Mouse (Mus musculus): ENCODE data around the gene Slc35e4. TPM values are rescaled to one million over a fixed set of nuclear protein-coding genes. Genes with fewer than 3 reads are reported as not detected.

Slc35e4 gene
- polyA plus RNA-seq, 1 experiment from 2014 or later = 4.4 TPM

GRCm38 (mm10) chr11:3893970-3894369 is 20.5 kb downstream of the Slc35e4 start:
- Histone ChIP-seq H3K4me1 (peaks cover 10% of the 10 kb centered on the region; the same call in 1 of the 2 replicates), H3K4me3 (peak overlapping the region; percentile 59; the same call in 1 of the 2 replicates), H3K36me3 (peaks cover 23% of the 10 kb centered on the region), H3K27me3 (ENCODE audit: insufficient read depth, poor library complexity, severe bottlenecking) (no peaks in the 10 kb centered on the region), H3K27ac (0 out of 2 replicates have a peak overlapping the region, but pooled peaks have one; percentile 87), H3K9me3 (no peaks in the 10 kb centered on the region)
- WGBS = 81% methylated on average over 6 of the region's 6 CpGs
- no peak for DNase-seq (ENCODE audit: low spot score)

GRCm38 (mm10) chr11:3887331-3887730 is 27.1 kb downstream of the Slc35e4 start:
- peaks cover 5% of the 10 kb centered on the region; the same call in 1 of the 2 replicates for H3K4me1 ChIP-seq
- 58% methylated on average over 5 of the region's 5 CpGs for WGBS
- H3K27me3 ChIP-seq (ENCODE audit: insufficient read depth, poor library complexity, severe bottlenecking) = 0 out of 2 replicates have a peak, but pooled peaks cover 4% of the 10 kb centered on the region
- H3K4me3 ChIP-seq = no peak overlapping the region
- no peaks in the 10 kb centered on the region for H3K9me3 ChIP-seq
- DNase-seq (ENCODE audit: low spot score) = no peak
- H3K27ac ChIP-seq = no peak overlapping the region
- no peaks in the 10 kb centered on the region for H3K36me3 ChIP-seq

DNA sequence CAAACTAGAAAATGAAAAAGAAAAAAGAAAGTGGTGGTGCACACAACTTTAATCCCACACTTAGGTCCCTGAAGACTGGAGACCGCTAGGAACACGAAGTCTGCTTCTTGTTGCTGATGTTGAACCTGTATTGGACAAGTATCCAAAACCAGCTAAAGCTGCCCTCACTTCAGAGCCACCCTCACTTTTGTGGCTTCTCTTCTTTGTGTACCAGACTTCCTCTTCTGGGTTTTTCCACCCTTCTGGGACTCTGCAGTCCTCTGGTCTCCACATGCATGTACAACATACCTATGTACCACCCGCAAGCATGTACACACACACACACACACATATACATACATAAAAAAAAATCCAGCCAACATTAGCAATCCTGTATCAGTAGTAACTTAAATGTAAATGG is 30.8 kb downstream of the Slc35e4 start:
- H3K27me3 ChIP-seq (ENCODE audit: insufficient read depth, poor library complexity, severe bottlenecking) = 0 out of 2 replicates have a peak, but pooled peaks cover 11% of the 10 kb centered on the region
- H3K4me1 ChIP-seq = peaks cover 5% of the 10 kb centered on the region; the same call in 1 of the 2 replicates
- H3K27ac ChIP-seq = no peak overlapping the region
- no peak overlapping the region for H3K4me3 ChIP-seq
- no peaks in the 10 kb centered on the region for H3K9me3 ChIP-seq
- DNase-seq (ENCODE audit: low spot score) = peak; percentile 17
- H3K36me3 ChIP-seq = no peaks in the 10 kb centered on the region
- WGBS = 85% methylated on average over 3 of the region's 3 CpGs

DNA sequence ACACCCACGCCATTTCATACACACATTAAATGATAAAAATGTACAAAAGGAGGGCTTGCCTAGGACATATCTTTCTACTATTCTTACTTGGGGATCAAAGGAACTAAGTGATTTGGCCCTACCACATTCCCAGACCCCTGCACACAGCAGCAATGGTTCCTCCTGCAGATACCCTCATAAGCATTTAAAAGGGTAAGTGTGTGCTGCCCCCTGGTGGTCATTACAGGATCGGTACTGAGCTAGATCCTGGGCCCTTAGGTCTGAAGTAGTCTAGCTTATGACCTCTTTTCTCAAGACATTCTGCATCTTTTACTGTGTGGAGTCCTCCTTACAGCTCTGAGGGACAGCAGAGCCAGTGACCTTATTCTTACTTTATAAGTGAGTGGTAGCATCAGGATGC is 34.6 kb downstream of the Slc35e4 start:
- WGBS = 33% methylated on average over 2 of the region's 2 CpGs
- Histone ChIP-seq H3K4me3 (no peak overlapping the region), H3K36me3 (no peaks in the 10 kb centered on the region), H3K9me3 (no peaks in the 10 kb centered on the region), H3K27ac (no peak overlapping the region), H3K4me1 (0 out of 2 replicates have a peak, but pooled peaks cover under 1% of the 10 kb centered on the region), H3K27me3 (ENCODE audit: insufficient read depth, poor library complexity, severe bottlenecking) (0 out of 2 replicates have a peak, but pooled peaks cover 15% of the 10 kb centered on the region)
- peak; percentile 89 for DNase-seq (ENCODE audit: low spot score)

GRCm38 (mm10) chr11:3878660-3879059 is 35.8 kb downstream of the Slc35e4 start:
- H3K4me3 ChIP-seq = no peak overlapping the region
- DNase-seq (ENCODE audit: low spot score) = peak; percentile 70
- WGBS = 71% methylated on average over 7 of the region's 7 CpGs
- no peaks in the 10 kb centered on the region for H3K9me3 ChIP-seq
- H3K27me3 ChIP-seq (ENCODE audit: insufficient read depth, poor library complexity, severe bottlenecking) = 0 out of 2 replicates have a peak, but pooled peaks cover 15% of the 10 kb centered on the region
- no peak overlapping the region for H3K27ac ChIP-seq
- no peaks in the 10 kb centered on the region for H3K4me1 ChIP-seq
- no peaks in the 10 kb centered on the region for H3K36me3 ChIP-seq

DNA sequence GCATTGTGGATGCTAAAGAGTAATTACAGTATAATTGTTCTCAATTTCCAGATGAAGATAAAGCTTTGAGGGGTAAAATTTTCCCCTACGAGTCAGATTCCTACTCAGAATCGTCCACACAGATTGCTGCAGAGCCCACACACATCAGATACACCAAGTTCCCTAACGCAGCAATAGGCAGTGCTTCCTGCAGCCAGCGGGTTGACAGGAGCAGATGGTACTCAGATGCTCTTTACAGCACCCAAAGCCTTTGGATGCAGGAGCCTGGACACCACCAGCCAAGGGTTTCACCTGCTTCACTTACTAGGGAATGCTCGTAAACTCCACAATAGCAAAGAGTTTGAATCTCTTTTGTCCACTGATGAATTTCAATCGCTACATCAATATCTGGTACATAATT is 38.0 kb downstream of the Slc35e4 start:
- no peak for DNase-seq (ENCODE audit: low spot score)
- H3K9me3 ChIP-seq = no peaks in the 10 kb centered on the region
- H3K27me3 ChIP-seq (ENCODE audit: insufficient read depth, poor library complexity, severe bottlenecking) = 0 out of 2 replicates have a peak, but pooled peaks cover 8% of the 10 kb centered on the region
- no peak overlapping the region for H3K4me3 ChIP-seq
- no peaks in the 10 kb centered on the region for H3K36me3 ChIP-seq
- WGBS = 81% methylated on average over 6 of the region's 6 CpGs
- H3K27ac ChIP-seq = no peak overlapping the region
- no peaks in the 10 kb centered on the region for H3K4me1 ChIP-seq

GRCm38 (mm10) chr11:3864343-3864742 is 50.1 kb downstream of the Slc35e4 start:
- Histone ChIP-seq H3K36me3 (no peaks in the 10 kb centered on the region), H3K27me3 (ENCODE audit: insufficient read depth, poor library complexity, severe bottlenecking) (peaks cover 54% of the 10 kb centered on the region), H3K4me3 (peak overlapping the region; percentile 62), H3K27ac (peak overlapping the region; percentile 60; the same call in 1 of the 2 replicates), H3K9me3 (no peaks in the 10 kb centered on the region), H3K4me1 (peaks cover 11% of the 10 kb centered on the region; the same call in 1 of the 2 replicates)
- 43% methylated on average over 6 of the region's 6 CpGs for WGBS
- DNase-seq (ENCODE audit: low spot score) = peak; percentile 68

GRCm38 (mm10) chr11:3863454-3864112 is 50.9 kb downstream of the Slc35e4 start, which contains the start of gene Osbp2:
TSS of gene Osbp2 (minus strand) at chr11:3863903.
- DNase-seq (ENCODE audit: low spot score) = peak; percentile 91
- H3K9me3 ChIP-seq = no peaks in the 10 kb centered on the region
- peaks cover 54% of the 10 kb centered on the region for H3K27me3 ChIP-seq (ENCODE audit: insufficient read depth, poor library complexity, severe bottlenecking)
- H3K36me3 ChIP-seq = no peaks in the 10 kb centered on the region
- H3K27ac ChIP-seq = peak within 1 kb of the TSS; percentile 60
- WGBS = 3% methylated on average over 58 of the region's 58 CpGs
- H3K4me3 ChIP-seq = peak within 1 kb of the TSS; percentile 62
- H3K4me1 ChIP-seq = peaks cover 11% of the 10 kb centered on the region; the same call in 1 of the 2 replicates

- peaks cover 11% of the 10 kb centered on the region; the same call in 1 of the 2 replicates for H3K4me1 ChIP-seq
- no peaks in the 10 kb centered on the region for H3K36me3 ChIP-seq
- WGBS = 66% methylated on average over 19 of the region's 19 CpGs
- H3K4me3 ChIP-seq = peak overlapping the region; percentile 62
- peaks cover 54% of the 10 kb centered on the region for H3K27me3 ChIP-seq (ENCODE audit: insufficient read depth, poor library complexity, severe bottlenecking)
- H3K9me3 ChIP-seq = no peaks in the 10 kb centered on the region
- DNase-seq (ENCODE audit: low spot score) = peak; percentile 72
- H3K27ac ChIP-seq = no peak overlapping the region
Measured at GRCm38 (mm10) chr11:3862661-3863453, 51.6 kb downstream of the Slc35e4 start.

- WGBS = 69% methylated on average over 4 of the region's 4 CpGs
- DNase-seq (ENCODE audit: low spot score) = peak; percentile 16
- Histone ChIP-seq H3K4me1 (peaks cover 11% of the 10 kb centered on the region; the same call in 1 of the 2 replicates), H3K4me3 (no peak overlapping the region), H3K36me3 (no peaks in the 10 kb centered on the region), H3K9me3 (no peaks in the 10 kb centered on the region), H3K27me3 (ENCODE audit: insufficient read depth, poor library complexity, severe bottlenecking) (peaks cover 38% of the 10 kb centered on the region), H3K27ac (no peak overlapping the region)
Measured at GRCm38 (mm10) chr11:3860361-3860760, 54.1 kb downstream of the Slc35e4 start.

DNA sequence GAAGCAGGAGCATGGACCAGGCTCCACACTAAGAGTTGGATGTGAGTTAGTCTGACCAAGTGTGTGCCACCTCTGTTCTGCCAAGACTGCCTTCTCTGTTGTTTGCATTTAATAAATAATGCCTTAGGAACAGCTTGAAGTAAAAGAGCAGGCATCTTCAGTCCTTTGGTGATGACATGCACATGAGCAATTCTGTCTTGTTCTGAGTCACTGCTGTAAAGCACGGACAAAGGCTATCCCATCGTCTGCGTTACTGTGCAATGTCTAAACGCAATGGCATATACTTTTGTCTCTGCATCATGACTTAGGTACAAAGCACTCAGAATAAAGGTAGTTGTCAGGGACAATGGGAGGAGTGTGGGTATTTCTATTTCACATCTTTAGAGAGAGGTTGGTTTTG is 54.7 kb downstream of the Slc35e4 start:
- Histone ChIP-seq H3K36me3 (no peaks in the 10 kb centered on the region), H3K4me3 (no peak overlapping the region), H3K27ac (no peak overlapping the region), H3K9me3 (no peaks in the 10 kb centered on the region), H3K4me1 (peaks cover 11% of the 10 kb centered on the region; the same call in 1 of the 2 replicates), H3K27me3 (ENCODE audit: insufficient read depth, poor library complexity, severe bottlenecking) (peaks cover 34% of the 10 kb centered on the region)
- 91% methylated on average over 4 of the region's 4 CpGs for WGBS
- DNase-seq (ENCODE audit: low spot score) = no peak

GRCm38 (mm10) chr11:3857902-3858301 is 56.6 kb downstream of the Slc35e4 start:
- Histone ChIP-seq H3K4me1 (no peaks in the 10 kb centered on the region; the same call in 1 of the 2 replicates), H3K9me3 (no peaks in the 10 kb centered on the region), H3K36me3 (no peaks in the 10 kb centered on the region), H3K27me3 (ENCODE audit: insufficient read depth, poor library complexity, severe bottlenecking) (peaks cover 20% of the 10 kb centered on the region), H3K27ac (no peak overlapping the region), H3K4me3 (no peak overlapping the region)
- 65% methylated on average over 5 of the region's 5 CpGs for WGBS
- no peak for DNase-seq (ENCODE audit: low spot score)
